Mouse (Mus musculus) heart, adult 2 months (tissue): Measurements from ENCODE around the gene Fam189a1.

Source experiments
- CTCF ChIP-seq: fragments of 200-600 bp; IDR thresholded peaks from 2 replicates; pipeline ENCODE4 v1.8.1; 2022; ENCODE audit warnings: antibody characterized with exemption, mild to moderate bottlenecking, moderate library complexity
- POLR2A ChIP-seq: fragments of 200-500 bp; IDR thresholded peaks from 2 replicates; pipeline ENCODE4 v1.6.1; 2011; ENCODE audit warnings: mild to moderate bottlenecking, low read depth, low read length, control low read depth; ENCODE audit not compliant: insufficient read depth

DNA sequence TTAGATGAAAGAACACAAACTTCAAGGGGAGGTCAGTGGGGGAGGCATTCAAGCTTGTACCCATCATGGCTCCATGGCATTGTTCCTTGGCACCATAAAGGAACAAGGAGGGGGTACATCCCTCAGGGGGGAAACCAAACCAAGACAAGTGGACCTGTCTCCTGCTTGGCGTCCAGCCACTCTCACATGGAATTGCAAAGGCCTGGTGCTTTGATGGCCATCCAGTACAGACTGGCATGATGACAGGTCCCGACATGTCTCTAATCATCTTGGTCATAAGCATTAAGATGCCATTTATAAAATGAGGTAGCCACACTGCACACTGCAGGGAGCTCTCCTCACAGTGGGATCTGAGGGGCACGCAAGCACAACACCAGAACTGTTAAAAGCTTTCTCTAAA is 41.0 kb downstream of the Fam189a1 start:
- TF ChIP-seq CTCF (no peak), POLR2A (no peak)
